Comparison of ENCODE assay signal across 7 mouse cellular contexts in genomic region chr11:115153699-115154292, GRCm38 (mm10). TPM values are rescaled to one million over a fixed set of nuclear protein-coding genes. Genes with fewer than 3 reads are reported as not detected.
DNase-seq lines count a peak whose midpoint lies in the region; ATAC-seq lines count a peak whose summit lies in the region.

No protein-coding gene starts in this region.

- peak overlapping the region; percentile 24 for H3K4me2 ChIP-seq in forebrain, embryonic 16.5 days (ENCODE audit: low read length)
- peak overlapping the region; percentile 43 for H3K4me2 ChIP-seq in hindbrain, embryonic 13.5 days

- H3K9me3 ChIP-seq in forebrain, embryonic 16.5 days (ENCODE audit: control insufficient read depth, low read length) = no peaks in the 10 kb centered on the region
- H3K9me3 ChIP-seq in hindbrain, embryonic 13.5 days = no peaks in the 10 kb centered on the region

- peak; percentile 50 for ATAC-seq in forebrain, embryonic 16.5 days
- ATAC-seq in hindbrain, embryonic 13.5 days (ENCODE audit: low FRiP score) = peak; percentile 38
- ATAC-seq in megakaryocyte-erythroid progenitor cell, adult 5-6 weeks (replicated peaks; ENCODE audit: low FRiP score, low TSS enrichment, poor library complexity, severe bottlenecking) = peak; percentile 95

- 2% methylated on average over 34 of the region's 35 CpGs for WGBS in forebrain, embryonic 16.5 days
- WGBS in hindbrain, embryonic 13.5 days = under 1% methylated on average over 35 of the region's 35 CpGs

- peak overlapping the region; percentile 28 for H3K4me3 ChIP-seq in forebrain, embryonic 16.5 days (replicated peaks; ENCODE audit: low read length)
- peak overlapping the region; percentile 32 for H3K4me3 ChIP-seq in hindbrain, embryonic 13.5 days

- peak; percentile 93 for DNase-seq in T-cell, adult 2 months (ENCODE audit: low spot score)
- peak; percentile 79 for DNase-seq in cerebellum, adult 11-12 months
- peak; percentile 52 to 58 for DNase-seq in left cerebral cortex, postnatal 36 days (ENCODE audit: low spot score in 2 of 2)
- peak; percentile 66 for DNase-seq in right cerebral cortex, postnatal 4 days

- H3K36me3 ChIP-seq in forebrain, embryonic 16.5 days (ENCODE audit: control insufficient read depth, insufficient read depth) = no peaks in the 10 kb centered on the region
- no peaks in the 10 kb centered on the region for H3K36me3 ChIP-seq in hindbrain, embryonic 13.5 days

- H3K4me1 ChIP-seq in forebrain, embryonic 16.5 days (replicated peaks; ENCODE audit: control insufficient read depth, insufficient read depth, low read length) = peaks cover 11% of the 10 kb centered on the region
- peaks cover 40% of the 10 kb centered on the region for H3K4me1 ChIP-seq in hindbrain, embryonic 13.5 days (replicated peaks)

- peaks cover 3% of the 10 kb centered on the region; the same call in 1 of the 2 replicates for H3K27me3 ChIP-seq in forebrain, embryonic 16.5 days (replicated peaks; ENCODE audit: control insufficient read depth, insufficient read depth, low read length)
- H3K27me3 ChIP-seq in hindbrain, embryonic 13.5 days = peaks cover 62% of the 10 kb centered on the region

- intact Hi-C loops in left cerebral cortex, postnatal 36 days (cut with DNase I) = no loop called here

- H3K27ac ChIP-seq in forebrain, embryonic 16.5 days (ENCODE audit: low read length) = no peak overlapping the region
- no peak overlapping the region for H3K27ac ChIP-seq in hindbrain, embryonic 13.5 days

- no peak overlapping the region for H3K9ac ChIP-seq in forebrain, embryonic 16.5 days (replicated peaks; ENCODE audit: low read depth, low read length)
- H3K9ac ChIP-seq in hindbrain, embryonic 13.5 days = 0 out of 2 replicates have a peak overlapping the region, but pooled peaks have one; percentile 2

RNA-seq across cellular contexts. Expression of gene Slc9a3r1, which starts 9.3 kb away (rescaled TPM):
- 49.9 and 57.3 TPM in 2 replicates for polyA plus RNA-seq in forebrain, embryonic 16.5 days (2015; fragmentation: Nextera tagmentation; extraction: Ambion mirVana)
- polyA plus RNA-seq in hindbrain, embryonic 13.5 days (2015; fragmentation: Nextera tagmentation; extraction: Ambion mirVana) = 42.2 and 55.2 TPM in 2 replicates
- 10 to 100 TPM; 76.4 to 82.8 TPM for total RNA-seq in left cerebral cortex, postnatal 36 days (2021)
- 20.4 and 22.2 TPM in 2 replicates for total RNA-seq in megakaryocyte-erythroid progenitor cell, adult 5-6 weeks (2014; fragmentation: Nextera tagmentation)
- total RNA-seq in megakaryocyte-erythroid progenitor cell, adult 5-6 weeks (2017) = 25.9 and 28.3 TPM in 2 replicates

RNA-seq across cellular contexts. Expression of gene Cd300lf, which starts 20.0 kb away (rescaled TPM):
- 0.27 TPM in 1 of 2 replicates, not detected in the other for polyA plus RNA-seq in forebrain, embryonic 16.5 days (2015; fragmentation: Nextera tagmentation; extraction: Ambion mirVana)
- polyA plus RNA-seq in hindbrain, embryonic 13.5 days (2015; fragmentation: Nextera tagmentation; extraction: Ambion mirVana) = 0.12 and 0.27 TPM in 2 replicates
- total RNA-seq in left cerebral cortex, postnatal 36 days (2021) = under 1 TPM; 0.44 to 0.48 TPM
- 2.1 TPM in 1 of 2 replicates, not detected in the other for total RNA-seq in megakaryocyte-erythroid progenitor cell, adult 5-6 weeks (2014; fragmentation: Nextera tagmentation)
- total RNA-seq in megakaryocyte-erythroid progenitor cell, adult 5-6 weeks (2017) = 1.0 and 3.4 TPM in 2 replicates

RNA-seq across cellular contexts. Expression of gene Tmem104, which starts 33.5 kb away (rescaled TPM):
- 11.0 and 11.2 TPM in 2 replicates for polyA plus RNA-seq in forebrain, embryonic 16.5 days (2015; fragmentation: Nextera tagmentation; extraction: Ambion mirVana)
- 11.2 and 12.1 TPM in 2 replicates for polyA plus RNA-seq in hindbrain, embryonic 13.5 days (2015; fragmentation: Nextera tagmentation; extraction: Ambion mirVana)
- 10 to 100 TPM; 14.2 to 15.4 TPM for total RNA-seq in left cerebral cortex, postnatal 36 days (2021)
- total RNA-seq in megakaryocyte-erythroid progenitor cell, adult 5-6 weeks (2014; fragmentation: Nextera tagmentation) = 5.0 and 10.1 TPM in 2 replicates
- total RNA-seq in megakaryocyte-erythroid progenitor cell, adult 5-6 weeks (2017) = 1.8 and 7.9 TPM in 2 replicates

RNA-seq across cellular contexts. Expression of gene Nat9, which starts 33.9 kb away (rescaled TPM):
- 20.6 and 24.2 TPM in 2 replicates for polyA plus RNA-seq in forebrain, embryonic 16.5 days (2015; fragmentation: Nextera tagmentation; extraction: Ambion mirVana)
- polyA plus RNA-seq in hindbrain, embryonic 13.5 days (2015; fragmentation: Nextera tagmentation; extraction: Ambion mirVana) = 21.5 and 22.0 TPM in 2 replicates
- total RNA-seq in left cerebral cortex, postnatal 36 days (2021) = 10 to 100 TPM; 25.2 to 30.1 TPM
- total RNA-seq in megakaryocyte-erythroid progenitor cell, adult 5-6 weeks (2014; fragmentation: Nextera tagmentation) = 15.0 and 24.9 TPM in 2 replicates
- total RNA-seq in megakaryocyte-erythroid progenitor cell, adult 5-6 weeks (2017) = 19.4 and 51.5 TPM in 2 replicates

Comparison
In these comparisons a context has a peak if more than half of its experiments do, and no peak if none do; other contexts are left out.
1. ATAC-seq: peak in every context shown above with its lines; median percentile 95 in megakaryocyte-erythroid progenitor cell, adult 5-6 weeks; 50 in forebrain, embryonic 16.5 days; 38 in hindbrain, embryonic 13.5 days.